Mouse (Mus musculus) CH12.LX (cell line): ENCODE results near the gene Tspan13. TPM values are rescaled to one million over a fixed set of nuclear protein-coding genes. Genes with fewer than 3 reads are reported as not detected.

Experiments
- DNase-seq: peaks from one replicate; pipeline ENCODE4 v3.0.0-alpha.2; 2013; ENCODE audit errors: extremely low read depth
- H3K27ac ChIP-seq: 2 replicates; pipeline ENCODE4 v1.5.1; 2012; ENCODE audit warnings: low read depth, mild to moderate bottlenecking, control low read depth, moderate library complexity; ENCODE audit not compliant: insufficient read depth
- H3K27me3 ChIP-seq: replicated peaks from 2 replicates; pipeline ENCODE3; 2012; ENCODE audit warnings: inconsistent platforms
- H3K36me3 ChIP-seq, 2 experiments: replicated peaks in 1 of 2; 2 replicates each; pipeline versions ENCODE3 to v1.6.1; 2012; ENCODE audit warnings: inconsistent platforms in 1 of 2, low read length in 1 of 2, mild to moderate bottlenecking in 1 of 2, mixed read lengths in 1 of 2, moderate library complexity in 1 of 2; ENCODE audit not compliant: control insufficient read depth in 1 of 2, insufficient read depth in 1 of 2
- H3K4me1 ChIP-seq, 2 experiments: 2 replicates each; pipeline ENCODE4 v1.6.1; 2012; ENCODE audit warnings: inconsistent platforms in 1 of 2, moderate library complexity in 1 of 2; ENCODE audit not compliant: insufficient read depth in 2 of 2, control insufficient read depth in 1 of 2
- H3K4me2 ChIP-seq: 2 replicates; pipeline ENCODE4 v1.6.1; 2012; ENCODE audit warnings: low read depth, mild to moderate bottlenecking, control low read depth; ENCODE audit not compliant: poor library complexity, insufficient read depth, severe bottlenecking
- H3K4me3 ChIP-seq, 3 experiments: fragments of 150-350 bp in 1 of 3; sonication (generic) in 1 of 3; replicated peaks in 1 of 3; 2 replicates each; pipeline versions ENCODE3 to v1.5.1; 2011 to 2012; ENCODE audit warnings: low read depth in 2 of 3, low read length in 2 of 3, mild to moderate bottlenecking in 2 of 3, moderate library complexity in 2 of 3, control low read depth in 1 of 3, improper control_type of control experiment in 1 of 3, inconsistent platforms in 1 of 3, mixed read lengths in 1 of 3; ENCODE audit not compliant: poor library complexity in 1 of 3
- H3K79me2 ChIP-seq: replicated peaks from 2 replicates; pipeline ENCODE4 v1.6.1; 2012; ENCODE audit warnings: mild to moderate bottlenecking, moderate library complexity; ENCODE audit not compliant: control insufficient read depth, poor library complexity, insufficient read depth, severe bottlenecking; ENCODE audit errors: extremely low read depth
- H3K9ac ChIP-seq: 2 replicates; pipeline ENCODE4 v1.6.1; 2012; ENCODE audit warnings: low read depth, mild to moderate bottlenecking, control low read depth, moderate library complexity; ENCODE audit not compliant: insufficient read depth
- H3K9me3 ChIP-seq: replicated peaks from 2 replicates; pipeline ENCODE3; 2012; ENCODE audit warnings: low read length, inconsistent platforms, mixed read lengths
- BHLHE40 ChIP-seq: IDR thresholded peaks from 2 replicates; pipeline ENCODE4 v1.6.1; 2011; ENCODE audit warnings: mild to moderate bottlenecking, low read depth, low read length, improper control_type of control experiment
- CHD1 ChIP-seq: IDR thresholded peaks from 2 replicates; pipeline ENCODE4 v1.6.1; 2012; ENCODE audit warnings: low read depth, low read length, improper control_type of control experiment, inconsistent platforms
- CHD2 ChIP-seq: IDR thresholded peaks from 2 replicates; pipeline ENCODE4 v1.6.1; 2011; ENCODE audit warnings: low read length, improper control_type of control experiment
- EP300 ChIP-seq: IDR thresholded peaks from 2 replicates; pipeline ENCODE4 v1.6.1; 2011; ENCODE audit warnings: low read length, improper control_type of control experiment
- ETS1 ChIP-seq: conservative IDR thresholded peaks from 2 replicates; pipeline ENCODE4 v1.6.1; 2012; ENCODE audit warnings: low read depth, mild to moderate bottlenecking, inconsistent platforms, low read length, improper control_type of control experiment, moderate library complexity
- GABPA ChIP-seq: IDR thresholded peaks from 2 replicates; pipeline ENCODE4 v1.6.1; 2012; ENCODE audit warnings: low read depth, low read length, improper control_type of control experiment, inconsistent platforms; ENCODE audit not compliant: insufficient replicate concordance
- JUN ChIP-seq: IDR thresholded peaks from 2 replicates; pipeline ENCODE4 v1.6.1; 2011; ENCODE audit warnings: low read depth, mild to moderate bottlenecking, low read length, improper control_type of control experiment, moderate library complexity; ENCODE audit not compliant: insufficient read depth
- KAT2A ChIP-seq: IDR thresholded peaks from 2 replicates; pipeline ENCODE4 v1.6.1; 2012; ENCODE audit warnings: low read length, improper control_type of control experiment, inconsistent platforms; ENCODE audit not compliant: insufficient replicate concordance
- MAZ ChIP-seq: IDR thresholded peaks from 2 replicates; pipeline ENCODE4 v1.6.1; 2012; ENCODE audit warnings: low read depth, mild to moderate bottlenecking, inconsistent platforms, low read length, improper control_type of control experiment, moderate library complexity
- MYC ChIP-seq: IDR thresholded peaks from 2 replicates; pipeline ENCODE4 v1.6.1; 2011; ENCODE audit warnings: low read depth, mild to moderate bottlenecking, improper control_type of control experiment, low read length
- NELFE ChIP-seq: IDR thresholded peaks from 2 replicates; pipeline ENCODE4 v1.6.1; 2011; ENCODE audit warnings: low read depth, low read length, improper control_type of control experiment
- PAX5 ChIP-seq: IDR thresholded peaks from 2 replicates; pipeline ENCODE4 v1.6.1; 2012; ENCODE audit warnings: low read length, inconsistent platforms, mixed read lengths
- SMC3 ChIP-seq: IDR thresholded peaks from 2 replicates; pipeline ENCODE4 v1.6.1; 2011; ENCODE audit warnings: low read depth, low read length, improper control_type of control experiment
- TCF12 ChIP-seq: IDR thresholded peaks from 2 replicates; pipeline ENCODE4 v1.6.1; 2014; ENCODE audit warnings: low read depth, mild to moderate bottlenecking, inconsistent platforms, low read length, improper control_type of control experiment
- UBTF ChIP-seq: IDR thresholded peaks from 2 replicates; pipeline ENCODE4 v1.6.1; 2012; ENCODE audit warnings: low read depth, mild to moderate bottlenecking, inconsistent platforms, low read length, improper control_type of control experiment, moderate library complexity
- USF2 ChIP-seq: conservative IDR thresholded peaks from 2 replicates; pipeline ENCODE4 v1.6.1; 2011; ENCODE audit warnings: low read depth, low read length, improper control_type of control experiment
- ZC3H11A ChIP-seq: IDR thresholded peaks from 2 replicates; pipeline ENCODE4 v1.6.1; 2012; ENCODE audit warnings: low read depth, mild to moderate bottlenecking, inconsistent platforms, low read length, improper control_type of control experiment
- ZKSCAN1 ChIP-seq: IDR thresholded peaks from 2 replicates; pipeline ENCODE4 v1.6.1; 2012; ENCODE audit warnings: low read depth, inconsistent platforms, low read length, improper control_type of control experiment, borderline replicate concordance
- dilution Hi-C: fragments of 300-500 bp; cut with MboI; formaldehyde crosslinking; loops from 2 replicates; pipeline ENCODE4 v1.14.3; 2020; ENCODE audit warnings: low sequenced_read_pairs; ENCODE audit not compliant: extremely low pct_unique_long_range_greater_than_20kb, extremely low pct_ligation_motif_present
- in situ Hi-C: fragments of 300-500 bp; cut with MboI; formaldehyde crosslinking; loops from 3 replicates; pipeline ENCODE4 v1.14.3; 2019; ENCODE audit warnings: low sequenced_read_pairs, low pct_ligation_motif_present, low pct_unique_long_range_greater_than_20kb, mixed read lengths
- polyA plus RNA-seq: library from polyadenylated mRNA; unstranded; fragments of >175 nt; gene quantifications from 2 replicates; pipeline ENCODE4 v1.2.1, GENCODE M21; 2012; ENCODE audit warnings: low read depth; ENCODE audit not compliant: insufficient read length
- total RNA-seq, 2 experiments: library from RNA; depleted of rRNA; stranded (reverse); fragments of 300-350 nt in 1 of 2; fragments of >200 nt in 1 of 2; gene quantifications; 2 replicates each; pipeline ENCODE4 v1.2.3; 2012 to 2014

Tspan13 gene
- total and polyA plus RNA-seq, 3 experiments, result 16.6 to 28.9 (median 18.6) TPM

DNA sequence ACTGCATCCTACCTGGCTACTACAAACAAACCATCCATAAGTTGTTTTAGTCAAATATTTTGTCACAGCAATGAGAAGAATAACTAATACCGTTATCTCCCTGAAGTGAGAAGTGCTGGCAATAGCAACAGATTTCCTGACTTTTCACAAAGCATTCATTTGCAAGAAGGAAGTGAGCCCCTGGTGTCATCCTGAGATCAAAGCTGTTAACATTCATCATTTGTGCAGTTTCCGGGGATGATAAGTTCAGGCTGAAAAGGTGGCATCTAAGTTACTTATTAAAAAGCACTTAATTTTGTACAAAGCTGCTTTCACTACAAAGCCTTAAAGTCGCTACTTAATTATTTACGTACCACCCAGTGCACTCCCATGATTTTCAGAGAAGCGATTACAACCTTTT, 30.6 kb upstream of the Tspan13 start:
- Histone ChIP-seq H3K36me3 (no peaks in the 10 kb centered on the region), H3K27me3 (no peaks in the 10 kb centered on the region), H3K9me3 (no peaks in the 10 kb centered on the region), H3K4me1 (peaks cover 0 to 18% of the 10 kb centered on the region in 2 experiments; a peak in 2 of 4 replicates), H3K9ac (no peak overlapping the region), H3K27ac (no peak overlapping the region), H3K79me2 (no peaks in the 10 kb centered on the region), H3K4me3 (no peak overlapping the region), H3K4me2 (no peak overlapping the region)
- in situ Hi-C loops (no loop called here), dilution Hi-C loops (no loop called here)
- DNase-seq, result no peak
- TF ChIP-seq EP300 (no peak), GABPA (no peak), CHD1 (no peak), JUN (no peak), NELFE (no peak), BHLHE40 (no peak), SMC3 (no peak), MYC (no peak), TCF12 (no peak), ZC3H11A (no peak), ETS1 (no peak), MAZ (no peak), KAT2A (no peak), ZKSCAN1 (no peak), CHD2 (no peak)

DNA sequence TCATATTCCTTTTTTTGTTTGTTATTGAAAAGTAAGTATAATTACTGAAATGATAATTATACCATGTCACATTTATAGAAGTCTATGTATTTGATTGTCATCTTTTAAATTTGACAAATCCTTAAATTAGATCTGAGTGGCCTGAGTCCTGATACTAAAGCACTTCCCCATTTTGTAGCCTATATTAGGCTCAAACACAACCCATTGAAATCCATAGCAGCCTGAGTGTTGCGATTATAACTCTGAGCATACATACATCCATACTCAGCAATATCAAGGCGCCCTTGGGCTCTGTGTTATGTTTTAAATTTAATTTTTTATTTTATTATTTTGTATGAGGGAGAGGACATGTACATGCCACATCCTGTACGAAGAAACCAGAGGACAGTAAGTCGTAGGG, 27.9 kb upstream of the Tspan13 start:
- no peak for DNase-seq
- H3K27ac ChIP-seq, result no peak overlapping the region

More for the DNA sequence above, 27.9 kb upstream of the Tspan13 start:
- TF ChIP-seq USF2 (no peak), UBTF (no peak), PAX5 (no peak)
- no peaks in the 10 kb centered on the region for H3K36me3 ChIP-seq
- no peak overlapping the region for H3K4me3 ChIP-seq
- dilution Hi-C loops, result no loop called here
- peaks cover 0 to 17% of the 10 kb centered on the region in 2 experiments; a peak in 2 of 4 replicates for H3K4me1 ChIP-seq
- H3K79me2 ChIP-seq, result no peaks in the 10 kb centered on the region
- no peaks in the 10 kb centered on the region for H3K9me3 ChIP-seq
- no peaks in the 10 kb centered on the region for H3K27me3 ChIP-seq
- H3K4me2 ChIP-seq, result no peak overlapping the region
- in situ Hi-C loops, result no loop called here
- H3K9ac ChIP-seq, result no peak overlapping the region
